Mouse (Mus musculus) T-helper 1 cell (primary cell): ENCODE measurements around the gene Nr5a1.

ENCODE experiments used
- in situ Hi-C: fragments of 300-600 bp; cut with MboI, MseI; formaldehyde crosslinking; loops from one replicate; pipeline ENCODE4 v1.15.1; 2025; ENCODE audit warnings: high pct_unique_total_duplicates

The Nr5a1 gene

DNA sequence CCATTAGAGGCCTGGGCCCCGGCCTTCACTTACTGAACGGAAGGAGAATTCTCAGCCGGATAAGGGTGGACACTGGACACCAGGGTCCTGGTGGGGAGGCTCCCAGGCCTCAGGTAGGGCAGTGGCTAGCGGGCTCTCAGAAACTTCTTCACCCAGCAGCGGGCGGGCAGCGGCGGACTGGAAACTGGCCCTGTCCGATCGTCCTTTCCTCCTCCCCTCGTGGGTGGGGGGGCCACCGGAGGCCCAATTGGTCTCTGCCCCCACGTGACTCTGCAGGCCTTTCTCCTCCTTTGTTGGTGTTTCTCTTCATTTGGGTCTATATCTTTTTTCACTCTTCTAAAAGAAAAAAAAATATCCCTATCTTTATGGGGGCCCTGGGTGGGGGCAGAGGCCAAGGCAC lies at the start of gene Nr5a1:
Nr5a1 (minus strand) TSS at position 219 of the 400 bp plus-strand sequence.
- in situ Hi-C loops, result no loop called here

DNA sequence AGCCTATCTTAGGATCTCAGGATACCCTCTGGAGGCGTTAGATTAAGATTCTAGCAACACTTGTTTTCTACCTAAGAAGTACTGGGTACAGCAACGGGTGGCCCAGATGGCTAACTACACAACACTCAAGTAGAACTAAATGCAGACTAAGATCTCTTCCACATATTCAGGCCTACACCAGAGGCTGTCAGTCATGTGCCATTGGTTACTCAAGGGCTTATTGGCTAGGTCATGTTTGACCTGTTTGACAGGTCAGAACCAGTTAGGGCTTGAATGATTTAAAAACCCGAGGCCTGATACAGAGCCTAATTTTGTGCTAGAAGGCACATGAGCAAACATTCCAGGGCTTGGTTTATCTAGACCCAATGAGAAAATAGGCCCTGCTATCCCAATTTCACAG lies 25.5 kb upstream of the Nr5a1 start:
- in situ Hi-C loops, result loop anchor here (5.0 kb wide), 1 partner anchor 78 kb away; no protein-coding TSS in a partner anchor

DNA sequence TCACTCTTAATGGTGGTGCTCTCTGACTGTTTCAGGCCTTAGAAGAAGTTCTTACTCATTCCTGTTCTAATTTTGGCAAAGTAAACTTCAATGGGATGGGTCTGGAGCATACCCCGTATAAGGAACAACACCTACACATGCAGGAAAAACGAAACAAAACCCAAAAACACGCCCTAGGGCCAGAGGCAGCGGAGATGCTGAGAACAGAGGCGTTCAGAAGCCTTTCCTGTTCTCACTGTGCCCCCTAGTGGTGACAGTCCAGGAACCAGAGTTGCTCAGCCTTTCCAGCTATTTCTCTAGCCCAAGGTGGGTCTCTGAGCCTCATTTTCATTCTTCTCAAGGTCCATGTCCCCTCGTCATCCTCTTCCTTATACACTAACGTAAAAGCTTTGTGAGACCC lies 25.1 kb upstream of the Nr5a1 start:
- in situ Hi-C loops, result loop anchor here (5.0 kb wide), 1 partner anchor 77 kb away; no protein-coding TSS in a partner anchor

DNA sequence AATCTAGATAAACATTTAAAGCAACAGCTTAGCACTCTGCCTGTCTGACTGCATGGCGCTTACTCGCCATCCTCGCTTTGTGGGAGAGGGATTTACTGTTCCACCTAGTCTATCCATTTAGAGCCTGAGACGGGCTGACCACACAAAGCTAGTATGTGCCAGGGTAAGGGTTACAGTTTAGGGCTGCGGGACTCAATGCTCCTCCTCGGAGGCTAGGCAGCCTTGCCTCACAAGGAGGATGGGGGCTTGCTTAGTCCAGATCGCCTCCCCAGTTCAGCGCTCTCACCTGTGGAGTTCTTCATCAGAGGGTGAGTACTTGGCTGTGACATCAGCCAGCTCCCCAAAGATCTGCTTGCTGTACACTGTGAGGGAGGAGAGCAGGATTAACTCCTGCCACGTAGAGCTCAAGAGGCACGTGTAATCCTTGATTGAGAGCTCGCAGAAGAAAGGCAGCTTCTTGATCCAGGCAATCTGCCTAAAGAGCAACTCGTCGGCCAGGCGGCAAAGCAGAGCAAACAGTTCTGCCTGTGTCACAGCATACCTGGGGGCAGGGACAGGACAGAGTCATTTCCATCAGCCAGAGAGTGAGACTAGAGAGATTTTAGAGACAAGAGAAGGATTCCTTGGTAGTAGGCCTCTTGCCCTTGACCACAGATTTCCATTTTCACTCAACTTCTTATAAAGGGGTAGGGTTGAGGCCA lies 24.4 kb upstream of the Nr5a1 start:
- in situ Hi-C loops, result loop anchor here (5.0 kb wide), 1 partner anchor 76 kb away; no protein-coding TSS in a partner anchor

DNA sequence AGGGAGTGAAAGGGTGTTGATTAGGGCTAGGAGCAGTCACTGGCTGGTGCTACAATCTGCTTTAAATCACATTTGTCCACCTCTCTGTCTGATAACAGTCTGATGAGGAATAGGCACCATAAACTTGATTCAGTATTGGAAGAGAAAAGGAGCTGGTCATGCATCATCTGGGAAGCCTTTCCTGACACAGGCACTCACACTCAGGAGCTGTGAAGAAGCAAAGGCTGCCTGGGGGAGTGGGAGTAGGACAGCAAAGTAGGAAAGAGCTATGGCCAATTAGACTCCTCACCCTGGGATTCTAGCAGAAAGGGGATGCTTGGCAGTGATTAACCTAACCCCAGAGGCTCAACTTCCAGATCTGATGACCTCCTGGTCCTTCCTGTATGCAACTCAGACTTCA lies 21.4 kb upstream of the Nr5a1 start:
- in situ Hi-C loops, result loop anchor here (5.0 kb wide), 1 partner anchor 73 kb away; no protein-coding TSS in a partner anchor

DNA sequence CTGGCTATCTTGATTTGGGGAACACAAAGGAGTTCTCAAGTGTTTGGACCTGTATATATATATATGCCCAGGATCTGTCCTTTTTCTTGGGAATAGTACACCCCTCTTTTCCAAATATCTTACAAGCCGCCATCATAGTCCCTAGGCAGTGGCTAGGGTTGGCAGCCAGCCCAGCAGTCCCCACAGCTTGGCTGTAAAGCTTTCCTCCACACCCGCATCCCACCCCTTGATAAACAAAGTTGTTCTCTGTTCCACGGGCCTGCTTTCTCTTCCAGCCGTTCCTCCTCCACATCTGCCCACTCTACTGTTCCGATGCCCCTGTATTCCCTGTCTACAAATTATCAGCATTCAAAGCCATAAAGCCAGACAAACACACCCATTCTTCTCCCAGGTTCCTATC lies 20.4 kb upstream of the Nr5a1 start:
- in situ Hi-C loops, result loop anchor here (5.0 kb wide), 1 partner anchor 72 kb away; no protein-coding TSS in a partner anchor

DNA sequence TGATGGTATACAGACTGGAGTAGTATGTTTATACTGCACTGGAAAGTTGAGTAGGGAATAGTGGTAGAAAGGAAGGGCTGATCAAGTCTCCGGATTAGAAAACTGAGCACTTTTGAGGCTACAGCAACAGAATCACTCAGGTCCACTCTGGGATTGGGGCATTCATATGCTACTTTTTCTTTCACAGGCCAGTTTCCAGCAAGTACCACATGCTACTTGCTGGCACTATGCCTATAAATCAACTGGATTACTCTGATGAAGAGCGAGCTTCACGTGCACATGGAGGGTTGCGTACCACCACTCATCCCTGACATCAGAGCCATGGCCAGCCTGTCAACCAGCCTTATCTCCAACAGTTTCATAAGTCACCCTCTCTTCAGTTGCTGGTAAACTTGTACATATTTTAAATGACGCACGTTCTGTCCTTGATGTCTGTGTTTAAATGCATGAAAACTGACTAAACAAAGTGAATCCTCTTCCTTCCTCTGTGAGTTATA lies 16.0 kb upstream of the Nr5a1 start:
- in situ Hi-C loops, result no loop called here

DNA sequence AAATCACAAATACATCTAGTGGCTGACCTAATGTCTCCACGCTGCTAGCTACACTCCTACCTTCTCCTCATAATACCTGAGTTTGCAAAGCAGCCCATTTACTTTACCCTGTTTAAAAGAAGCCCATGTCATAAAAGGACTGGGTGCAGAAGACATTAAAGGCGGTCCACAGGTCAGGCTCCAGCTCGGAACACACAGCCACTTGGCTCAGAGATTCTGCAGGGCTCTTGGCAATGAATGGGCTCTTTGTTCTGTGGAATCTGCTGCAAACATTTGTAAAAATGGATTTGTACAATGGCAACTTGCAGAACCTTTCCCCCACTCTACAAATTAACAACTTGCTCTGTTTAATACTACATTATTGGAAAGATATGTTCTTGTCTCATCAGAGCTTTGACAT lies 11.1 kb upstream of the Nr5a1 start:
- in situ Hi-C loops, result no loop called here

DNA sequence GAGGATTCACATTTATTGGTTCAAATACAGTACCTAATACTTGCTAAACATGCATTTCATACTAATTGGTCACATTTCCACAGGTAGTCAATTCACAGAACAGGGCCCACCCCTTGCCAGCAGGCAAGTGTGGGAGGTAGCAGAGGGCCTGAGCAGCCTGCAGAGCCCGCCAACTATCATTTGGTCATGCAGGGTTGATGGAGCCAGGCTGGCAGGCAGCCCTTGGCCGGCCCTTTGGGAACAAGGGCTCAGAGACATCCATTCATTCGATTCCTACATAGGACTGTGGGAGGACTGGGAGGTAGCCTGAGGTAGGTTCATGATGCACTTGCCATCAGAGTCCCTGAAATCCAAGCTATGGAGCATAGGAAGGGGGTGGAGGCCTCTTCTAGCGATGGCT lies 9.0 kb upstream of the Nr5a1 start:
- in situ Hi-C loops, result no loop called here

DNA sequence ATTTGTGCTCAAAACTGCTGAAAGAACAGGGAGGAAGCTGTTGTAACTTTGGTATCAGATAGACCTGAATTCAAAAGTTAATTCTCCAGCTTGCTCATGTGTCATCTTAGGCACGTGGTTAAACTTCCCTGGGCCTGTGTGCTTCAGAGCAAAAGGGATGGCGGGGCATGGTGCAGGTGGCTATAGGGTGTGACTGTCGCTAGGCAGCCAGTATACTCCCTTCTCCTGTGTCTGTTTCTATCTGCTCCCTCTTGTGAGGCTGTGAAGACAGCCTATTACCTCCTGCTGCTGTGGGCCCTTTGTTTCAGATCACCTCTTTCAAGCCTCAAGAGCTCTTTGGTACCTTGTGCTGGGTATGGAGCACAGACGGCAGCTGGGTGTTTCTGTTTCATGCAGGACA lies 7.7 kb upstream of the Nr5a1 start:
- in situ Hi-C loops, result no loop called here

DNA sequence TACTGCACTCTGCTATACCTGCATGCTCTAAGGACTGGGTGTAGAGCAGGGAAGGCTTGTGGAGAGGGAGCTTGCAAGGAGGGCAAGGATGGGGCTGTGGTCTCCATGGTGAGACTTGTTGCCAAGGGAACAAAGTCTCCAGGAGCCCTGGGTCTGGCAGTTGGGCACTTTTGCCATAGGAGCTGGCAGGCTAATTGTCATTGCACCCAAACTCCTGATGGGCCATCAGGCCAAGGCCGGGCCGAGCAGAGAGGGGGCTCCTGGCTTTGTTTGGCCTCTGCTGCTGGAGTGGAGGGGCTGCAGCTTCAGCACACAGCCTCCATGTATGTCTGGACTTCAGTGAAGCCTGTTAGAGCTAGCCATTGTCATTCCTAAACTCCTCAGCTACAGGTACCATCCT lies 6.3 kb upstream of the Nr5a1 start:
- in situ Hi-C loops, result no loop called here

DNA sequence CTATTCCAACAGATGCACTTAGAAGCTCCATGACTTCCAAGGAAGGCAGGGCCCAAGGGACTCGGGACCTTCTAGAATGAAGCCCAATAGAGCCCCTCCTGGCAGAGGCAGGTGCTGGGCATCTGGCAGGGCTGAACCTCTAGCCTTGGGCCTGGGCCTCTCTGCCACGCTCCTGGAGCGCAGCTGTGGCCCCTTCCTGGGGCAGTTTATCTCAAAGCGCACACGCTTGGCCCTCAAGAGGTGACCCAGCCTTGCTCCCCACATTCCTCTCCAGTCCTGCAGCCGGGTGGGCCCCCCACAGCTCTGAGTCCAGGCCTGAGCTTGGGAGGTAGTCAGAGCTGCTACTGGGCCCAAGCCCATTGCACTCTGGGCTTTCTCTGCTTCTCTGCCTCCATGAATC lies 5.0 kb upstream of the Nr5a1 start:
- in situ Hi-C loops, result no loop called here

DNA sequence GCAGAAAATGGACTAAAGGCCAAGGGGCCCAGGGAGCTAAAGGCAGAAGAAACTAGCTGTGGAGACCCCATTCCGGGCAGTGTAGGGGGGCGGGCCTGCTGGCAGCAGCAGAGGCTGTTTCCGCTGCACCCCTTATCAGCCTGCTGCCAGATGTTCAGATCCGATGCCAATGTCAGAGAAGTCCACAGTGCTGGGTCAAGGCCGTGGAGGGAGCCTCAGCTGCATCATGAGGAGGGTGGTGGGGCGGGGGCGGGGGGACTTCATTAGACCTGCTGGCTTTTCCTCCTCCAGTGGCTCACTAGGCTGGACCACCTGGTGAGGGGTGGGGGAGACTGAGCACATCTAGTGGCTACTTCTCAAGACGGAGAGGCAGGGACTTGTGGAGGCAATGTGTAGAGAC lies 4.3 kb upstream of the Nr5a1 start:
- in situ Hi-C loops, result no loop called here

DNA sequence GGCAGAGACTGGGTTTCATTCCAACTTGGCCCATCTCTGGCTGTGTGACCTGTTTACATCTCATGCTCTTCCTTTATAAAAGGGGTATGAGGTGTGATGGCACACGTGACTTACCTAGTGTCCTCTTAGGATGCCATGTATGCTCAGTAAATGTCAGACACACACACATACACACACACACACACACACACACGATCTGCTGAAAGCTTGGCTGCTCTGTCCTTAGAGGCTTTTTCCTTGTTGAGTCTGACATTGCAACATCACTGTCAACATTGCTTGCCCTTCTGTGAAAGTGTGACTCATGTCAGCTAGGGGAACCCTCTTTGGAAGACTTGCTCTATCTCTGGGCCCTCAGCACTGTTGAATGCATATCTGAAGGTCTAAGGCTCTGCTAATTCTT lies 3.1 kb upstream of the Nr5a1 start:
- in situ Hi-C loops, result no loop called here

DNA sequence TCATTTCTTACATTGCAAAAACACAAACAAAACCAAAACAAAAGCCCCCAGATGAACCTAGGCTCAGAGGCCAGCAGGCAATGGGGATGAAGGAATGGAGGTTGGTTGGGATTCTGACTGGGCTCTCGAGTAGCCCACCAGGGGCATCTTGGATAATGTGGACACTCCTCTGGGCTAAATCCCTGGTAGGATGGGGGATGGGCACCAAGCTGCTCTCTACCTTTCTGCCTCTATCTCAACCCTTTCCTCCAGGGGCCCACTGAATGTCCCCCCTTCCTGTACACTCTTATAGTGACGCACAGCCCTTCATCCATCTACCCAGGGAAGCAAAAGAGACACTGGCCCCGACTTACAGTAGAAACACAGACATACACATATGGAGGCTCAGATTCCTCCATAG lies 746 bp downstream of the Nr5a1 start:
- in situ Hi-C loops, result no loop called here

DNA sequence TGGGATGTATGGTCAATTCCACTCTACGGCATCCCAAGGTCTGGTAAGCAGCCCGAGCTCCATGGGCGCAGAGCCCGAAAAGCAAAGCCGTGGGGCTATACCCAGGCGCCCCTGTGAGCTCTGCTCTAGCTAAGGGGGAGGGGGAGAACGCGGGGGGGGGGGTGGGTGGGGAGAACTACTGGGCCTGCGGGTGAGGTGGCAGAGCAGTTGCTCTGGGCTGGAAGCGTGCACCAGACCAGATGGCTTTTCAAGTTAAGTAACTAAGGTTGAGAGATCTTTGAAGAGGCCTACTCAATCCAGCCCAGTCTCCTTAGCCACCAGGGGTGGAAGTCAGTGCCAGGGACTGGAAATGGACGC lies 1.6 kb downstream of the Nr5a1 start:
- in situ Hi-C loops, result no loop called here

DNA sequence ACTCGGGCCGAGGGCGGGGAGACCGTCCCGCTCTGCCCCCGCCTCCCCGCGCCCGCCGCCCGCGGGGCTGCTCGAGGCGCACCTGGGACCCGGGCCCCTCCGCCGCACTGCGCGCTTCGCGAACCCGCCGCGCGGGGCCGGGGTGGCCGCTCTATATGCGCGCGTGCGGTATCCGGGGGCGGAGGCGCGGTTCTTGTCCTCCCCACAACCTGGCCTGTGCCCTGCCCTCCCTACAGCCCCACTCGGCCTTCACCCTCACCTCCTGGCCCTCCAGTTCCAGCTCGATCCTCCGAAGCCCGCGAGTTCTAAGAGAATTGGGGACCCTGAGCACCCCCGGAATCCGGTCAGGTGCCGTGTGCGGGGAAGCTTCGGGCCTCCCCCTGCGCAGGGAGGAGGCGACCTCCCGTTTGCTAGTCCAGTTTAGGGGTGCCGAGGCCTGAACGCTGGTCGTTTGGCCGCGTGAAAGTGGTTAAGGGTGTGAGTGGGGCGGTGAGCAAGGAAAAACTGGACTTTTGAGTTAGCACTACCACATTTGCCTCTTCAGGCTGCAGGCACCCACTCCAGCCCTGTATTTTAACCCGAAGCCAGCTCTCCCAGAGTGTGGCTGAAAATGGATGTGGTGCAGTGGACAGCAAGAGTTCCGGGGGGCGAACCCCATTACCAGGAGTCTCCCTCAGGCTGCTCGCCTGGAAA lies 2.1 kb downstream of the Nr5a1 start:
- in situ Hi-C loops, result no loop called here

DNA sequence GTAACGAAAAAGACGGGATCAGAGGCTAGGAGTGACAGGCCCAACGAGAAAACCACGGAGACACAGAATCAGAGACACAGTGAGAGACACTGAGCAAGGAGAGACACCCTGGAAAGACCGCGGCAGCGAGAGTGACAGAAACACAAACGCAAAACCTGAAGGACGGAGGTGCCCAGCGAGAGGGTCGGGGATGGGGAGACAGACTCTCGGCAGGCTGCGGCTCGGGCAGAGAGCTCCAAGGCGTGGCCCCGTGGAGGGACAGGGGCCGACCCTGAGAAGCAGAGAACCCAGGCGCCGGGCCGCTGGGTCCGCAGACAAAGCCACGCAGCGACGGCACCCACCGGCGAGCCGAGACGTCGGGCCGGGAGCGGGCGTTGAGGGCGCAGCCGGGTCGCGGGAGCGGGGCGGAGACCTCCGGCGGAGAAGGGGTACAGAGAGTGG lies 2.9 kb downstream of the Nr5a1 start:
- in situ Hi-C loops, result no loop called here

DNA sequence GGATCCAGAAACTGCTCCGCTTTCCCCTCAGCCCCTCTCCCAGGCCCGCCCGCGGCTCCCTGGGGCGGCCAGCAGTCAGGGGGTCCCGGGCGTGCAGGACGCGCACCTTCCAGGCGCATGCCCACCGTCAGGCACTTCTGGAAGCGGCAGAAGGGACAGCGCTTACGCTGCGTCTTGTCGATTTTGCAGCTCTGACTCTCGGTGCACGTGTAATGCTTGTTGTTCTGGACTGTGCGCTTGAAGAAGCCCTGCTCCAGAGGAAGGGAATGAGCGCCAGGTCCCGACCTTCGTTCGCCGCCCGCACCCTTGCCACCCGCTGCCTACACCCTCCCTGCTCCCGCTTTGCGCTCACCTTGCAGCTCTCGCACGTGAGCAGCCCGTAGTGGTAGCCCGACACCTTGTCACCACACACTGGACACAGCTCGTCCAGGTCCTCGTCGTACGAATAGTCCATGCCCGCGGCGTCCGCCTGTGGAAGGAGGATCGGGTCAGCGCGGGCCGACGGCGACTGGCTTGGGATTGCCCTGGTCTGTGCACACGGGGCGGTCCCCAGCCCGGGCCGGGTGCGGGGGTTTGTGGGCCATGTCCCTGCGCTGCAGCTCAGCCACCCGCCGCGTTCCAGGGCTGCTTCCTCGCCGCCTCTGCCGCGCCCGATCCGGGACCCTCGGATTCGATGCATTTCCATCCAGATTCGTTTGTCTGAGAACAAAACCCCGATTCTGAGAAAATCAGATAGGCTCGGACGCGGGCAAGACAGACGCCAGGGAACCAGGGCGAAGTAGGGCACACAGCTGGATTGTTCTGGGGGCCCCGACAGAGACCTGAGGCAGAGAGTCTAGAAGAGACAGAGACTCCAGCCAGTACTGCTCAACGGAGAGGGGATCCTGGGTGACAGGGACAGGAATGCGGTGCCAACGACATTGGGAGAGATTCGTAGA lies 3.8 kb downstream of the Nr5a1 start:
- in situ Hi-C loops, result no loop called here

DNA sequence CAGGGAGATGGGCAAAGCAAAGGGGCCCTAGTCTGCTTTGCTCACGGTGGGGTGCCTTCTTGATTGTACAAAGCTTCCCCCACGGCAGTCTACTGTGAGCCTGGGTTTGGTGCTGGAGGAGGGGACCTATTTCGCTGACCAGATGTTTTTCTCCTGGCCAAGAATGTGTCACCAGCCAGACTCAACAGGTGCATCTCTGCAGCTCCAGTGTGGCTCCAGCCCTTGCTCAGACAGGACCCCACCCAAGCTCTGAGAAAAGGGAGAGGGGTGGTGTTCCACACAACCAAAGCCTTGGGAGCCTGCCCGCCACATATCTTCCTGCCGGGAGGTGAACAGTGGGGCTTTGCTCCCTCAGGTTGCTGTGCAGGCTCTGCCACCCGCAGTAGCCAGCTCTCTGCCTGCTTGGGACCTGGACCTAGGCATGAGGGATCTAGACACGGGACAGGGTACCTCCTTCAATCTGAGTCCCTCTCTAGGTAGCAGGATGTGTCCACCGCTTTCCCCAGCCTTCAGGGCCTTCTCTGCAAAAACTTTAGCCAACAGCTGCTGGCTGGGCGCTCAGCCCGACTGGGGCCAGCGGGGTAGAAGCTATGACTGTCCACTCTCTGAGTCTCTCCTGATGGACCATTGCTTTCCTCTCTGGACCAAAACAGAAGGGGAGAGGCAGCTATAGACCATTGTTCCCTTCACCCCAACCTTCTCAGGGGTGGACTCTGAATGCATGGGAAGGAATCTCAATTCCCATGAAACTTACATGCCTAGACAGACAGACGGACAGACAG lies 5.2 kb downstream of the Nr5a1 start:
- in situ Hi-C loops, result no loop called here

DNA sequence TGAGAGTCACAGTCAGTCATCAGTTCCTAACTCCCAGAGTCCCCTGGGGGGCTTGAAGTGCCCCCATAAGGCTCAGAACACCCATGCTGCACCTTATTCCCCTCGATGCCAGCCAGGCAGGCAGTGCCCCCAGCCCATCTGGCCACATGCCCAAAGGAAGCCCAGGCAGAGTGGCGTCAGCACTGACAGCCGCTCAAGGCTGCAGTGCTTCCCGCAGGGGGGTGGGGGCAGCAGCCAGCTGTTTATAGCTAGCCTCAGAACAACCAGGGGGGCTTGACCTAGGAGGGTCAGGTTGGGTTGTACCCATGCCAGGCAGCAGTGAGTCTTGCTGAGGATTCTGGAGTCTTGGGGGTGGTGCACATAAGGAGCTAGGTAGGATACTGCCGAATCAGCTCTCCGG lies 7.7 kb downstream of the Nr5a1 start:
- in situ Hi-C loops, result no loop called here
